Mouse (Mus musculus): ENCODE measurements around the gene Ep300.
"Not testable (repeated sequence)": the region's sequence is repeated elsewhere in the genome, so short reads cannot be mapped to it uniquely, and the experiment has no call there.

Gene Ep300

GRCm38 (mm10) chr15:81594146-81594696 is 9.1 kb downstream of the Ep300 start:
- no peak for DNase-seq (ENCODE audit: low spot score in 2 of 2)

- not testable (repeated sequence) for DNase-seq (ENCODE audit: low spot score in 2 of 2)
Measured at GRCm38 (mm10) chr15:81598742-81599141, 13.6 kb downstream of the Ep300 start.

GRCm38 (mm10) chr15:81605241-81605640 is 20.1 kb downstream of the Ep300 start:
- DNase-seq (ENCODE audit: low spot score in 2 of 2), result no peak

GRCm38 (mm10) chr15:81606634-81607033 is 21.5 kb downstream of the Ep300 start:
- peak in 1 of 2 experiments; percentile 25 for DNase-seq (ENCODE audit: low spot score in 2 of 2)

GRCm38 (mm10) chr15:81649516-81650455 is 64.6 kb downstream of the Ep300 start:
- DNase-seq (ENCODE audit: low spot score in 2 of 2), result no peak

GRCm38 (mm10) chr15:81650636-81651035 is 65.5 kb downstream of the Ep300 start:
- no peak for DNase-seq (ENCODE audit: low spot score in 2 of 2)

- DNase-seq (ENCODE audit: low spot score in 2 of 2), result no peak
Measured at GRCm38 (mm10) chr15:81661701-81662100, 76.5 kb downstream of the Ep300 start.

GRCm38 (mm10) chr15:81663281-81663680 is 78.1 kb downstream of the Ep300 start:
- no peak for DNase-seq (ENCODE audit: low spot score in 2 of 2)

- DNase-seq (ENCODE audit: low spot score in 2 of 2), result peak; percentile 82 to 88
Measured at GRCm38 (mm10) chr15:81663697-81664561, 78.8 kb downstream of the Ep300 start, which contains the start of gene L3mbtl2. Gene L3mbtl2, plus strand, starts transcription at chr15:81663889.

GRCm38 (mm10) chr15:81666957-81667356 is 81.8 kb downstream of the Ep300 start:
- DNase-seq (ENCODE audit: low spot score in 2 of 2), result no peak

- DNase-seq (ENCODE audit: low spot score in 2 of 2), result no peak
Measured at GRCm38 (mm10) chr15:81670231-81670640, 85.1 kb downstream of the Ep300 start.

GRCm38 (mm10) chr15:81676637-81677036 is 91.5 kb downstream of the Ep300 start:
- no peak for DNase-seq (ENCODE audit: low spot score in 2 of 2)

- no peak for DNase-seq (ENCODE audit: low spot score in 2 of 2)
Measured at GRCm38 (mm10) chr15:81680301-81680805, 95.2 kb downstream of the Ep300 start.

GRCm38 (mm10) chr15:81693366-81693966 is 108.3 kb downstream of the Ep300 start:
- no peak for DNase-seq (ENCODE audit: low spot score in 2 of 2)

- DNase-seq (ENCODE audit: low spot score in 2 of 2), result peak; percentile 69 to 82
Measured at GRCm38 (mm10) chr15:81693967-81694881, 109.1 kb downstream of the Ep300 start.

- DNase-seq (ENCODE audit: low spot score in 2 of 2), result no peak
Measured at GRCm38 (mm10) chr15:81694891-81695290, 109.7 kb downstream of the Ep300 start.

- no peak for DNase-seq (ENCODE audit: low spot score in 2 of 2)
Measured at GRCm38 (mm10) chr15:81697175-81697574, 112.0 kb downstream of the Ep300 start, which contains the start of gene Chadl. Gene Chadl, minus strand, starts transcription at chr15:81697287.

- DNase-seq (ENCODE audit: low spot score in 2 of 2), result peak in 1 of 2 experiments; percentile 40
Measured at GRCm38 (mm10) chr15:81697847-81698246, 112.7 kb downstream of the Ep300 start.

GRCm38 (mm10) chr15:81698532-81698931 is 113.4 kb downstream of the Ep300 start:
- no peak for DNase-seq (ENCODE audit: low spot score in 2 of 2)

GRCm38 (mm10) chr15:81700161-81700560 is 115.0 kb downstream of the Ep300 start:
- no peak for DNase-seq (ENCODE audit: low spot score in 2 of 2)
